Mouse (Mus musculus): ENCODE results near the gene Olfr735.

Gene Olfr735

DNA sequence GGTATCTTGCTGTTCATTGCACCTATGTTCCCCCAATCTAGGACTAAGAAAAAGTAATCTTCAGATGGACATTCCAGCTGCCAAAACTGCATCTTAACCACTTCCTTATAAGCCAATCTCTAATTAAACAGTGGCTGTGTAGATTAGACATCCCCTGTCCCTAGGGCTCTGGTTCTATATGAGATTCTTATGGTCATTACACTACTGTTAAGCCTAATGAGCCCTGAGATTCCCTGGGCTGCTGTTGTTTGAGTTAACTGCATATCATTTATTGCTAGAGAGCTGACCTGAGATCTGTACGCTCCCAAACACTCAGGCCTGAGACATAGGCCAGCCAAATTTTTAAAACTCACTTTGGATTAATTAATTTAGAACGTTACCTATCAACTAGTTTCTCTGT is at the start of gene Olfr735:
Gene Olfr735, minus strand, starts transcription at position 77 of the 400 bp plus-strand sequence.
- no peak for DNase-seq

DNA sequence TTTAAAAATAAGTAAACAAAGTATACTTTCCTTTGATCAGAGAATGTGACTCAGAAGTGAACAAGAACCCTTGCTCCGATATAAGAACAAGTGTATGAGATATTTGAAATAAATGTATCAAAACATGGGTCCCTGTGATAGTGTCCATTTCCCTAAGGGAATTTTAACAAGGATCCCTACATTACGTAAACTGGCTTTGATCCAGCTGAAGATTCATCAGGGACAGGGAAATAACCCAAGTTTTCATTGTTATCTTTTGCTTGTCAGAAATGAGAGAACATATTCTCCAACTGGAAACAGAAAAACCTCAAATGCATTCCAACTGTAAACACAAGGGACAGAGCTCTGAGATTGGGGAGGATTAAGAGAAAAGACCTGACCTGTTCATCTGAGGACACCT is 32.2 kb upstream of the Olfr735 start, which contains the start of gene Olfr736:
Gene Olfr736, plus strand, starts transcription at position 301 of the 400 bp plus-strand sequence.
- DNase-seq: no peak

DNA sequence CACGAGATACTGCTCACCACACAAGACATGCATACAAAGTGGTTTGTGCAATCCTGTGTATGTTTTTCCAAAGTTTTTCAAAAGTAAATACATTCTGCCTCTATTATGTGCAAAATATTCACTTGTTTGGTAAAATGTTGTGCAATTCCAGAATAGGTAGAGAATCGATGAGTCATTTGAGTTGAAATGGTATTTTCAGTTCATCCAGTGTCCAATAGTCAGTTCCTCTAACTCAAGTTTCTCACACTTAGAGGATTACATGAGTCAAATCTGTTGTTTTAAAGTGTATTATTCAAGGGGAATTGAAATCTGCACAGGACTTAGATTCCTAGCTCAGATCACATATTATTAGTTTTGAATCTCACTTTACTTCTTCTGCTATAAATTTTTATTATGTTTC is 14.9 kb upstream of the Olfr735 start:
- DNase-seq: no peak

DNA sequence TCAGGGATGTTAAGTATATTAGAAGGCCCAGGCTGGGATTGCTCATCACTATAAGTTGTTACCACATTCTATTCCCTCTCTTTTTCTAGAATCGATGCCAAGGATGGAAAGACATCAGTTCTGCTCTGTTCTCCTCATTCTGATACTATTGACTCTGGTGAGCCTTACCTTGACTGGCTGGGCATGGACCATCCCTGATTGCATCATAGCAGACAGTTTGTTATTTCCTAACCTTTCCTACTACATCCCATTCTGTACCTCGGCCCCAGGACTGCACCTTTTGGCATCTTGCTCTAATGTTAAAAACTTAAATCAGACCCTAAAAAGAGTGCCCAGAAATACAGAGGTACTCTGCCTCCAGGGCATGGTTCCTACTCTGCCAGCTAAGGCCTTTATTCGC is 11.8 kb upstream of the Olfr735 start:
- DNase-seq: no peak

DNA sequence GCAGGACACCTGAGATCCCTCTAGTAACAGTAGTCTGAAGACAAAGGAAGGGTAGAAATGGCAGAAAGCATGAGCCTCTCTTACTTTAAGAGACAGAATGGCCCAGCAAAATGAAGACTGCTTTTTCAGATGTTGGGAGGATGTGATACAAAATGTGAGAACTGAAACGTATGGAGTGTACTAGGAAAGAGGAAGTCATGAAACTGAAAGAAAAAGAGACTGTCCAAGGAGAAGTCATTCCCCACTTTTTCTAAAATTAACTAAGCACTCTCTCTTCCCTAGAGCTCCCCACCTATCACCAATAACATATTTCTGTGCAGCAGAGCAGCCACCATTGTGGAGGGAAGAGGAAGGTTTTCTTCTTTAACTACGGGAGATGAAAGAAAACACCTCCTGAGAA is 8.9 kb upstream of the Olfr735 start, which contains the start of gene Tlr11:
Gene Tlr11, plus strand, starts transcription at position 322 of the 400 bp plus-strand sequence.
- DNase-seq: no peak

DNA sequence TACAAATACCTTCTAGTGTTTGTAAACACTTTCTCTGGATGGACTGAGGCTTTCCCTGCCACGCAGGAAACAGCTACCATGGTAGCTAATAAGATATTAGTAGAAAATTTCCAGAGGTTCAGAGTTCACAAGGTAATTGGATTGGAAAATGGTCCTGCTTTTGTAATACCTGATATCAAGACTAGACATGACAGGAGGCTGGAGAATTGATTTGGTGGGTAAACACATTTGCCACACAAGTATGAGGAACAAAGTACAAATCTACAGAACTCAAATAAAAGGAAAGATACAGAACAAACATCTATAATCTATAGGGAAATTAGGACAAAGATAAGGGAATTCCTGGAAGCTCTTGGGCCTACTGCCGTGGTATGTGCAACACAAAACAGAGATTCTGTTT is 8.1 kb upstream of the Olfr735 start:
- DNase-seq: no peak

DNA sequence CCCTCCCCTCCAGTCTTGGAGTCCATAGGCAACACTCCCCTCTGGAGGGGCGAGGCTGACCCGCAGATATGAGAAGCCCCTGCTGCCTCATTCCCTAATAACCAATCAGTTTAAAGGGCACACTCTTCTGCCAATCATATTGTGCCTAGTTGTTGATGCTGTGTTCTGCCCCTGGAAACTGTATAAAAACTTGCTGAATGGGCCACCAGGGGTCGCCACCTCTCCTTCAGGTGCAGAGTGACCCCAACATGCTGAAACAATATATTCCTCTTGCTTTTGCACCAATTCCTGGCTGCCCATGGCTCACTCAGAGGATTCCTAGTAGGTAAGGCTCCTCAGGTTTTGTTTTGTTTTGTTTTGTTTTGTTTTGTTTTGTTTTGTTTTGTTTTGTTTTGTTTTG is 3.8 kb upstream of the Olfr735 start:
- DNase-seq: no peak

DNA sequence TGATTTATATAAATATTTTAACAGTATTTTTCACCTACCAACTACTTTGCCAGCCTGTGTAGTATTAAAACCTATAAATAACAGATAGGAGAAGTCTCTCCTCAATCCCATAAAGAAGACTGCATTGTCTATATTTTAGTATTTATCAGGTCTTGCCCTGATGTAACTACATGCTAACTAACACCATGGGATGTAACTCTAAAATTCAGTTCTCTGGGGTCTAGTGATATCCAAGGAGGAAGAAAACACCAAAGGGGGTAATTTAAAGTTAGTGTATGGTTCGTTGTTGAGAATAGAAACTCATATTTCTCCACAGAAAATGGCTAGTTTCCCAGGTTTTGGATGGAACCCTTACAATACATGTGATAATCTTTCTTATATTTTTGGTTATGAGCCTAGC is 22.0 kb downstream of the Olfr735 start, which contains the start of gene Olfr734:
Gene Olfr734, minus strand, starts transcription at position 101 of the 400 bp plus-strand sequence.
- no peak for DNase-seq

DNA sequence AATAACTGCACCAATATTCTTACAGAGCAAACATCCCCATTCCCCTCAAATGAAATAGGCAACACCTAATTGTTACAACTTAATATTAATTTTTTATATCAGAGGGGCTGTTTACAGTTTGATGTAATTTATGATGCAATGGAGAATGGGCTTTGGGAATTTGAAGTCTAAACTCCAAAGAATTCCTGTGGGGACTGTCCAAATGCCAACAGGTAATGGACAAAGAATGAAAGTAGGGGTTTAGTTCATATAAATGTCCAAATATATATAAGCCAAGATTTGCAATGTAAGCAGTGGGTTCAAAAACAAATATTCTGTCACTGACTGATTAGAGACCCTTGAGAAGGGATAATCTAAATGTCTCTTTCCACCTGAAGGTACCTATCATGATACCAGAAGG is 47.2 kb downstream of the Olfr735 start, which contains the start of gene Olfr733:
Gene Olfr733, minus strand, starts transcription at position 101 of the 400 bp plus-strand sequence.
- no peak for DNase-seq
